Comparison of ENCODE assay signal across 16 mouse cellular contexts in genomic region chr12:84275288-84275687, GRCm38 (mm10). TPM values are rescaled to one million over a fixed set of nuclear protein-coding genes. Genes with fewer than 3 reads are reported as not detected.
DNase-seq lines count a peak whose midpoint lies in the region; ATAC-seq and TF ChIP-seq lines count a peak whose summit lies in the region.
"Had no signal": no experiment of that assay in that cellular context is flagged by ENCODE, and none has a peak within 500 bp of the region (broad histone marks: within the 10 kb centered on the region; RNA-seq: fewer than 3 reads in every experiment).

No protein-coding gene starts in this region.

- no peak overlapping the region for H3K4me3 ChIP-seq in bone marrow macrophage, adult 2 months (ENCODE audit: insufficient read depth, low read length)
- H3K4me3 ChIP-seq in lung, postnatal 0 days (ENCODE audit: low read depth, low read length) = no peak overlapping the region
- H3K4me3 ChIP-seq in midbrain, embryonic 15.5 days = no peak overlapping the region
- H3K4me3 ChIP-seq: liver, embryonic 15.5 days; midbrain, embryonic 12.5 days; stomach, embryonic 15.5 days had no signal

- no peaks in the 10 kb centered on the region for H3K36me3 ChIP-seq in lung, postnatal 0 days (ENCODE audit: insufficient read depth, low read length)
- H3K36me3 ChIP-seq in midbrain, embryonic 15.5 days (replicated peaks) = no peaks in the 10 kb centered on the region
- H3K36me3 ChIP-seq: G1E; liver, embryonic 15.5 days; midbrain, embryonic 12.5 days; stomach, embryonic 15.5 days had no signal

- no peaks in the 10 kb centered on the region for H3K27me3 ChIP-seq in lung, postnatal 0 days (replicated peaks; ENCODE audit: insufficient read depth, low read length)
- H3K27me3 ChIP-seq in midbrain, embryonic 15.5 days (replicated peaks) = no peaks in the 10 kb centered on the region
- H3K27me3 ChIP-seq: liver, embryonic 15.5 days; midbrain, embryonic 12.5 days; stomach, embryonic 15.5 days had no signal

- peak overlapping the region; percentile 95 for H3K27ac ChIP-seq in bone marrow macrophage, adult 2 months (ENCODE audit: insufficient read depth, low read depth, low read length)
- no peak overlapping the region for H3K27ac ChIP-seq in lung, postnatal 0 days (ENCODE audit: low read length)
- H3K27ac ChIP-seq in midbrain, embryonic 15.5 days = no peak overlapping the region
- H3K27ac ChIP-seq: hindbrain, postnatal 0 days; liver, embryonic 15.5 days; midbrain, embryonic 12.5 days; stomach, embryonic 15.5 days had no signal

- no peak for TF ChIP-seq CTCF in bone marrow macrophage, adult 2 months (IDR thresholded peaks at IDR 0.05; ENCODE audit: low read depth, low read length)
- no peak for TF ChIP-seq CTCF in lung, postnatal 0 days (IDR thresholded peaks at IDR 0.05)

- no peak for TF ChIP-seq EP300 in lung, postnatal 0 days (IDR thresholded peaks at IDR 0.05)

- DNase-seq in layer of hippocampus, adult 9-11 months = peak; percentile 34
- DNase-seq in layer of hippocampus, postnatal 14 days (ENCODE audit: low spot score in 2 of 2) = no peak
- DNase-seq in lung, postnatal 0 days (ENCODE audit: low spot score) = peak; percentile 73
- DNase-seq in kidney, adult 11 months = no peak
- DNase-seq in frontal cortex, adult 2 months (ENCODE audit: extremely low spot score in 1 of 2, low spot score in 1 of 2) = no peak
- DNase-seq: cerebellum, adult 8-10 months; heart, postnatal 10 days; right cerebral cortex, postnatal 4 days had no signal

- H3K4me2 ChIP-seq in lung, postnatal 0 days (replicated peaks; ENCODE audit: low read depth, low read length) = no peak overlapping the region
- no peak overlapping the region for H3K4me2 ChIP-seq in midbrain, embryonic 15.5 days
- H3K4me2 ChIP-seq: liver, embryonic 15.5 days; midbrain, embryonic 12.5 days; stomach, embryonic 15.5 days had no signal

- no peak for TF ChIP-seq POLR2A in bone marrow macrophage, adult 2 months (IDR thresholded peaks at IDR 0.05; ENCODE audit: borderline replicate concordance, low read depth, low read length)

- no peaks in the 10 kb centered on the region for H3K9me3 ChIP-seq in lung, postnatal 0 days (ENCODE audit: low read length)
- H3K9me3 ChIP-seq in midbrain, embryonic 15.5 days = no peaks in the 10 kb centered on the region
- H3K9me3 ChIP-seq: G1E; liver, embryonic 15.5 days; midbrain, embryonic 12.5 days; stomach, embryonic 15.5 days had no signal

- ATAC-seq in lung, postnatal 0 days = peak; percentile 58
- peak; percentile 94 for ATAC-seq in neutrophil, adult 5-6 weeks (ENCODE audit: extremely low read depth, insufficient number of reproducible peaks, low FRiP score, poor library complexity, severe bottlenecking)
- no peak for ATAC-seq in midbrain, embryonic 15.5 days (replicated peaks)
- ATAC-seq: hindbrain, postnatal 0 days had no signal

- no peak overlapping the region for H3K9ac ChIP-seq in lung, postnatal 0 days (replicated peaks; ENCODE audit: low read depth)
- H3K9ac ChIP-seq in midbrain, embryonic 15.5 days = no peak overlapping the region
- H3K9ac ChIP-seq: liver, embryonic 15.5 days; midbrain, embryonic 12.5 days; stomach, embryonic 15.5 days had no signal

- H3K4me1 ChIP-seq in bone marrow macrophage, adult 2 months (ENCODE audit: control insufficient read depth, insufficient read depth, low read length) = peaks cover 26% of the 10 kb centered on the region
- H3K4me1 ChIP-seq in lung, postnatal 0 days (ENCODE audit: insufficient read depth, low read depth, low read length) = no peaks in the 10 kb centered on the region
- no peaks in the 10 kb centered on the region for H3K4me1 ChIP-seq in midbrain, embryonic 15.5 days
- H3K4me1 ChIP-seq: stomach, embryonic 15.5 days had no signal

- WGBS in lung, postnatal 0 days = 83% methylated on average over 9 of the region's 9 CpGs
- WGBS in midbrain, embryonic 15.5 days = 92% methylated on average over 9 of the region's 9 CpGs

RNA-seq across cellular contexts. Expression of gene Ptgr2, which starts 9.7 kb away (rescaled TPM):
- 10 to 100 TPM; 38.9 to 39.4 TPM for total RNA-seq in layer of hippocampus, postnatal 14 days (2021)
- polyA plus RNA-seq in bone marrow macrophage, adult 2 months (2012; ENCODE audit: insufficient read depth, insufficient read length, missing spikeins) = 46.7 and 50.7 TPM in 2 replicates
- polyA plus RNA-seq in lung, postnatal 0 days (2015; fragmentation: Nextera tagmentation; extraction: Ambion mirVana) = 26.3 and 28.0 TPM in 2 replicates
- total RNA-seq in neutrophil, adult 5-6 weeks (2017) = 34.4 and 40.1 TPM in 2 replicates
- polyA plus RNA-seq in frontal cortex, adult 2 months (2012; rRNA removed) = 34.4 and 39.4 TPM in 2 replicates
- 15.8 and 16.6 TPM in 2 replicates for polyA plus RNA-seq in midbrain, embryonic 15.5 days (2015; fragmentation: Nextera tagmentation; extraction: Ambion mirVana)

RNA-seq across cellular contexts. Expression of gene Zfp410, which starts 41.4 kb away (rescaled TPM):
- 10 to 100 TPM; 35.9 to 39.0 TPM for total RNA-seq in layer of hippocampus, postnatal 14 days (2021)
- 26.3 and 27.3 TPM in 2 replicates for polyA plus RNA-seq in bone marrow macrophage, adult 2 months (2012; ENCODE audit: insufficient read depth, insufficient read length, missing spikeins)
- polyA plus RNA-seq in lung, postnatal 0 days (2015; fragmentation: Nextera tagmentation; extraction: Ambion mirVana) = 44.9 and 49.0 TPM in 2 replicates
- total RNA-seq in neutrophil, adult 5-6 weeks (2017) = 40.0 and 43.5 TPM in 2 replicates
- 36.9 and 37.2 TPM in 2 replicates for polyA plus RNA-seq in frontal cortex, adult 2 months (2012; rRNA removed)
- polyA plus RNA-seq in midbrain, embryonic 15.5 days (2015; fragmentation: Nextera tagmentation; extraction: Ambion mirVana) = 72.6 and 78.3 TPM in 2 replicates

RNA-seq across cellular contexts. Expression of gene Elmsan1, which starts 56.6 kb away (rescaled TPM):
- 10 to 100 TPM; 17.0 to 18.1 TPM for total RNA-seq in layer of hippocampus, postnatal 14 days (2021)
- polyA plus RNA-seq in bone marrow macrophage, adult 2 months (2012; ENCODE audit: insufficient read depth, insufficient read length, missing spikeins) = 26.6 and 33.7 TPM in 2 replicates
- polyA plus RNA-seq in lung, postnatal 0 days (2015; fragmentation: Nextera tagmentation; extraction: Ambion mirVana) = 5.9 and 6.7 TPM in 2 replicates
- 79.1 and 84.4 TPM in 2 replicates for total RNA-seq in neutrophil, adult 5-6 weeks (2017)
- polyA plus RNA-seq in frontal cortex, adult 2 months (2012; rRNA removed) = 8.6 and 8.7 TPM in 2 replicates
- 4.3 and 4.4 TPM in 2 replicates for polyA plus RNA-seq in midbrain, embryonic 15.5 days (2015; fragmentation: Nextera tagmentation; extraction: Ambion mirVana)

Comparison
In these comparisons a context has a peak if more than half of its experiments do, and no peak if none do; other contexts are left out.
1. DNase-seq: peak in layer of hippocampus, adult 9-11 months (single experiment) and lung, postnatal 0 days (single experiment); none in layer of hippocampus, postnatal 14 days (0 of 2), kidney, adult 11 months (single experiment) and frontal cortex, adult 2 months (0 of 2).